Mouse (Mus musculus): ENCODE data around the gene Gm9857.

Gm9857 gene

GRCm38 (mm10) chr3:108940001-108940633 lies at the start of gene Gm9857:
TSS of gene Gm9857 (minus strand) at chr3:108940445.
- peak; percentile 55 for DNase-seq

DNA sequence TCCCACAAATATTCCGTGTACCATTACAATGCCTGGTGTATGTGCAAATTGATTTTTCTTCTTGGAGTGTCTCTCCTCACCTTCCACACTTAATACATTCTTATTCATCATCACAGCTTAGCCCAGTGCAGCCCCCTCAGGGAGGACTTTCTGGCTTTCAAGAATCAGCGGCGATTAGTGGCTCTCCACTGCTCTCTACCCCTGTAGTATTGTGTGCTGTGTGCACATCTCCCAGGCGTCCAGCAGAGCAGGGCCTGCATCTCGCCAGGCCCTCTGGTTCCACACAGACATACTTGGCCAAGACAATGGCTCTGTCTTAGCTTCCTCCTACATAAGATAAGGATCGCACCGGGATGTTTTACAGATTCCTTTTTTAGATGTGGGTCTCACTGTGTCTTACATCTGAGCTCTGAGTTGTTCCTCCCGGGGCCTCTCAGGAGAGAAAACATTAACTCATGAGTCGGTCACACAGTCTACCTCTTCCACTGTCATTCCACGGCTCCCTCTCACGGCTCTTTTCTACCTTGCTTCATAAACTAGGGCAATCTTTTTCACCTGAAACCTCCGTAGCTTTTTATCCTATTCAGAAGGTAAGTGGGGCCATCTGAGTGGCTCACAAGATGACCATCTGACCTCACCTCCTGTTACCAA lies 46.9 kb upstream of the Gm9857 start:
- no peak for DNase-seq

- peak; percentile 11 to 39 for DNase-seq
Observed at GRCm38 (mm10) chr3:108986534-108986933, 46.3 kb upstream of the Gm9857 start.

DNA sequence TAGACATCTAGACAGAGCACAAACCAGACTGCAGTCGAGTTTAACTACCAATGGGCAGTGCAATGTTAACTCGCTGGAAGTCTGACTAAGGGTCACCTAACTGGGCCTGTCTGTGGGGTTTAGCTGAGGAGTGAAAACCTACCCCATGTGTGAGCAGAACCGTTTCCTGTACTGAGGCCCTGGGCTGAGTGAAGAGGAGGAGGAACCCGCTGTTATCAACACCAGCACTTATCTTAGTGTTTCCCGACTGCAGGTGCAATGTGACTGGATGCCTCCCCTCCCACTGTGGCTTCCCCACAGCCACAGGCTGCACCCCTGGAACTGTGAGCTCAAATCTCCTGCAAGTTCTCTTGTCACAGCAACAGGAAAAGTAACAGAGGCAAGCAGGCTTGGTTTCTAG lies 43.7 kb upstream of the Gm9857 start:
- DNase-seq: no peak

- DNase-seq: no peak
Observed at GRCm38 (mm10) chr3:108981946-108982345, 41.7 kb upstream of the Gm9857 start.

DNA sequence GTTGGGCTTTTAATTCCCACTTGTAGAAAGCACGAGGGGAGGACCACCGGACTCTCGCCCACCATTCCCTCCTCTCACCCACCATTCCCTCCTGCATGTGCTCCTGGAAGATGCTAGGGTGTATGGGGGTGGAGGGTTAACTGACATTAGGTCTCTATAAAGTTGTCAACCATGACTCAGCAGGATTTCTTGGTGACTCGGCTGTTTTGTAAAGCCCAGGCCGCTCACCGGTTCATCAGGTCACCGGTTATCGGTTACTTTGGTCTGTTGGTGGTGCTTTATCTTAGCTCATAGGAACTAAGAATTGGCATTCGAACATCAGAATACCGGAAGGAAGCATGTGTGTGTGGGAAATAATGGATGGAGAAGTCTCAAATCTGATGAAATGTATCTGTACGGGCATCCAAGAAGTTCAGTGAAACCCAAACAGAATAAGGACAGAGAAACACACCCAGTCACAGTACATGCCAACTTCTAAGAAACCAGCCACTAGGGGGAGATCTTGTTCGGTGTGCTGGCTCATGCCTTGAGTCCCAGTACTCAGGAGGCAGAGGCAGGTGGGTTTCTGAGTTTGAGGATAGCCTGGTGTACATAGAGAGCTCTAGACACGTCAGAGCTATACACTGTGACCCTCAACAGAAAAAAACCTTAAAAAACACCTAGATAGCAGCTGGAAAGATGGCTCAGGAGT lies 37.2 kb upstream of the Gm9857 start:
- DNase-seq: no peak

DNA sequence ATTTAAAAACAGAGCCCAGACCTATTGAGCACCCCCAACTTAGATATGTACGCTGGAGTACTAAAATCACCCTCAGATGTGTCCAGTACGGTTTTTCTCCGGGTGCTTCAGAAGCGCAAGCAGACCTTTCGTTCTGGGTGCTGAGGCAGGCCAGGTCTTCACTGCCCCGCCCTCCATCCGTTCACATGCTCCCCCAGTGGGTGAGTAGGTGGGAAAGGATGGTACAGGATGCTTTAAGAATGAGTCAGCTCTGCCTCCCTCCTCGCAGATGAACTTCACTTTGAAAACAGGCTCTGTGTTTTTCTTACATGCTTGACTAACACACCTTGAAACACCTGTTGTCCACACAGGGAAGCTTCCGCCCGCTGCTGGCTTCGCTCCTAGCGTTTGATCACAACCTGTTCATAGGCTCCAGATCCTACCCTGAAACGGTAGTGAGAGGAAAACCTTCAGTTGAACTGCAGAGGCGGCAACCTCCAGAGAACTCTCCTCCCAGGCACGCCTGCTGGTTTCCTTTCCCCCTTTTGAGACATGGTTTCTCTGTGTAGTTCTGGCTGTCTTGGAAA lies 34.8 kb upstream of the Gm9857 start:
- no peak for DNase-seq

- no peak for DNase-seq
Observed at GRCm38 (mm10) chr3:108973980-108974660, 33.9 kb upstream of the Gm9857 start.

GRCm38 (mm10) chr3:108966051-108966450 lies 25.8 kb upstream of the Gm9857 start:
- DNase-seq: no peak

DNA sequence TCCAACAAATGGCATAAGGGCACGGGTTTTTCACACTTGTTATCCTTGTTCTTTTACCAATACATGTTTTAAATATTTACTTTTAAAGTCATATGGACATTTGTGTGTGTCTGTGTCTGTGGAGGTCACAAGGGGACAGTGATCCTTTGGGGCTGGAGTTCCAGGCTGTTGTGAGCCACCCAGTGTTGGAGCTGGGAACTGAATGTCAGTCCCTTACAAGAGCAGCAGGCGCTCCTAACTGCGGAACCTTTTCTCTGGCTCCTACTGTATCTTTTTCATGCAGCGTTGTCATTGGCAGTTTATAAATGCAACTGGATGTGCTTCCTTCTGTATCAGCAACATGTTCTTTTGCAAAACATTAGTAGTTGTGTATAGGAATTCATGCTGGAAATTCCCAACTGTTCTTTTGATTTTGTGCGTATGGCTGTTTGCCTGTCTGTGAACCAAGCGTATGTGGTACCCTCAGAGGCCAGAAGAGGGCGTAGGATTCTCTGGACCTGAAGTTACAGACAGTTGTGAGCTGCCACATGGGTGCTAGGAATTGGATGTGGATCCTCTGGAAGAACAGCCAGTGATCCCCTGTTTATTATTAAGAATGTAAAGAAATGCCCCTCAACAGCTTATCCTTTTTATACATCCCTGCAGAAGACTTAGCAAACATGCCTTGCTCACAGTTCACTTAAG lies 24.3 kb upstream of the Gm9857 start:
- peak; percentile 36 to 56 for DNase-seq

DNA sequence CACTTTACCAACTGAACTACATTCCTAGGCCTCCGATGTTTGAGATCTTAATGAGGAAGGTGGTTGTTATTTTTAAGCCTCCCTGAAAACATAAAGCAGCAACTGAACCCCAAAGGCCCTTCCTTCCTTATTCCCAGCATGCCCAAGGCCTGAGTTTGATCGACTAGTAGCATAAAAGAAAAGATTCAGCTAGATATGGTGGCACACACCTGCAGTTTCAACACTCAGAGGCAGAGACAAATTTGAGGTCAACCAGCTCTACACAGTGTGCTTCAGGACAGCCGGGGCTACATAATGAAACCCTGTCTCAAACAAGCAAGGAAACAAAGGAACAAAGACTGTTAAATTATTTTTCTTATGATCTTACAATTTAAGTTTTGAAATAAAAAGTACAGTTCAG lies 23.5 kb upstream of the Gm9857 start:
- DNase-seq: no peak

GRCm38 (mm10) chr3:108963278-108963677 lies 23.0 kb upstream of the Gm9857 start:
- DNase-seq: no peak

DNA sequence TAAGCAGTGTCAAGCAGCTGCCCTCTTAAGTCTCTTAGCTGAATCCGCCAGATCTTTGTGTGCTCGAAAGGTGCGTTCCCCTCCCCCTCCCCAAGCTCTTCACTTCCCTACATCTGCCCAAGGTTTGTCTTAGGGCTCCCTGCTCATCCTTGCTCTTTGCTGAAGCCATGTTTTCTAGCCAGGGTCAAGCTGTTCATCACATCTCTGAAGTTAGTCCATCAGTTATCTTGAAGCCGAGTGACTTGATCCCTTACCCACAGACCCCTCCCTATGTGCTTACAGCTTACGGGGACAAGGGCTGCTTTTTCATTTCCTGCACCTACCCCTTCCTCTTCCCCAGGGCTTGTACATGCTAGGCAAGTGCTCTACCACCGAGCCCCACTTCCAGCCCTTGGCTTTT lies 21.4 kb upstream of the Gm9857 start:
- peak in 1 of 2 experiments; percentile 15 for DNase-seq

DNA sequence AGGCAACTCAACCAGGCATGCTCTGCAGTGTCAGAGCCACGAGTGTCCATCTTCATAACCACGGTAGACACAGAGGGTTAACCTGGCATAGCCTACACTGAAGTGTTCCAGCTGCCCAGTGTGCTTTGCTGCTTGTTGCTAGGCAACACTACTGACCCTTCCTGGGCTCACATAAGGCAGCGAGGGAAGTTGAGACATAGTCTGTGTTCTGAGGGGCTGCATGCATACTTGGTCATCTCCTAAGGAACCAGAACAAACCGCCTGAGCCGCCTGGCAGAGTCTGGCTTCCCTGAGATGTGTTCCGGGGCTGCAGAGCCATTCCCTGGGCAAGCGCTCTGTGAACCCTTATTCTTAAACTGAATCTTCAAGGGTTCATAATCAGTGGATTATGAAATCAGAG lies 21.0 kb upstream of the Gm9857 start:
- DNase-seq: peak; percentile 53 to 62

GRCm38 (mm10) chr3:108959680-108960295 lies 19.5 kb upstream of the Gm9857 start:
- DNase-seq: peak; percentile 27 to 34

DNA sequence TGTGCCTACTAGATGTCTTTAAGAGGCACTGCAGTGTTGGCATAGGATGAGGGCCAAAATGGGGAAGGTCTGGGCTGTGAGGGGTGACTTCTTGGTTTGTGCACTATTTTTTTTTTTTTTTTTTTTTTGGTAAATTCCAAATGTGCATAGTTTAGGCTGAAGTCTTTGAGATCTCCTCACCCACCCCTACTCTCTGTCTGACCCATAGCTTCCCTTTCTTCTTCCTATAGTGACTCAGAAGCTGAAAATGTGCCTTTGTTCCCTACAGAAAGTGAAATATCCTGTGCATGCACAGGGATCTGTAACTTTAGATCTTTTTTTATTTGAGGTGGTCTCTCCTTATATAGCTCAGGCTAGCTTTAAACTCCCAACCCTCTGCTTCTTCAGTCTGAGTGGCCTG lies 17.7 kb upstream of the Gm9857 start:
- no peak for DNase-seq

DNA sequence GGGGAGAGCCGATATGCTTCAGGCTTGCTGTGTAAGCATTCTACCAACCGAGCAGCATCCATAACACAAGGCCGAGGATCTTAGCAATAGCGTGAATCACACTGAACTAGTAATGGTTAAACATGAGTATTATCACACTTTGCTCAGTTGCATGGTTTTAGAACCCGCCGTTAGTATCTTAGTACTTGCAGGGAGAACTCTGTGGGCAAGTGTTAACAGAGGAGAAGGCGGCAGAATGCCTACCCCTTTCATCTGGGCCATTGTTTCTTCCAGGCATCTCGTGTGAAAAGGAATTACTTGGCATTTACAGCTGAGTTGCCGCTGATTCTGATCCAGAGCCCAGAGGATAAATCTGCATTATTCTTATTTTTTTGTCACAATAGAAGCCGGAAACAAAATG lies 751 bp upstream of the Gm9857 start:
- no peak for DNase-seq

- DNase-seq: no peak
Observed at GRCm38 (mm10) chr3:108939573-108939972, 672 bp downstream of the Gm9857 start, which contains the start of gene Henmt1. TSS of gene Henmt1 (plus strand) at chr3:108939873.

DNA sequence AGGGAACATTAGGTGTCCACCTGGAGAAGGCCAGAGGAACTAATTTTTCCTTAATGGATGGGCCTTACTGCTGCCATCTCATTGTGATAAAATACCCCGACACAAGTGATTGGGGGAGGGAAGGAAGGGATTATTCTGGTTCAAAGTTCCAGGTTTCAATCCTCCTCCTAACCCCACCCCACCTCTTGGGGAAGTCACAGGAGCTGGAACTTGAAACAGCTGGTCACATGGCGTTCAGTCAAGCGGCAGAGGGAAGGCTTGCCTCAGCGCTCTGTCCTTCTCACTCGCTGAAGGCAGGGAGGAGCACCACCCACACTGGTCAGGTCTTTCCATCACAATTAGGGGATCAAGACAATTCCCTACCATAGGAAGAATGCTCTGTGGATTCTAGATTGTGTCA lies 1.6 kb downstream of the Gm9857 start:
- no peak for DNase-seq

DNA sequence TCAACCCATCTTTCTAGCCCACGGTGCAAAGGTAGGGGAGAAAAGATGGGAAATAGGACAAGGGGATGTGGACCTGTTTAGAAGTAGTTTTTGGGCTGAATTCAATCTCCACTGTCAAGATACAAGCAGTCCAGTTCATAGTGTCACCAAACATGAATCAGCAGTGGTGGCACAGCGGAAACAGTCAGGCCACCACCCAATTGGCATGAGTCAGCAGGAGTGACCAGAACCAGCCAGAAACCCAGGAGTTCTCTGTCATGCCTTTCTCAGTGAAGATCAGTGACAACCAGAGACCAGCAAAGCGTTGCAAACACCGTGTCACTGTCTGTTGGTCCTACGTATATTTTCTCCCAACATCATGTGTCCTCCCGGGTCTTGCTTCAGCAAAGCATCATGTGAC lies 6.7 kb downstream of the Gm9857 start:
- DNase-seq: no peak

DNA sequence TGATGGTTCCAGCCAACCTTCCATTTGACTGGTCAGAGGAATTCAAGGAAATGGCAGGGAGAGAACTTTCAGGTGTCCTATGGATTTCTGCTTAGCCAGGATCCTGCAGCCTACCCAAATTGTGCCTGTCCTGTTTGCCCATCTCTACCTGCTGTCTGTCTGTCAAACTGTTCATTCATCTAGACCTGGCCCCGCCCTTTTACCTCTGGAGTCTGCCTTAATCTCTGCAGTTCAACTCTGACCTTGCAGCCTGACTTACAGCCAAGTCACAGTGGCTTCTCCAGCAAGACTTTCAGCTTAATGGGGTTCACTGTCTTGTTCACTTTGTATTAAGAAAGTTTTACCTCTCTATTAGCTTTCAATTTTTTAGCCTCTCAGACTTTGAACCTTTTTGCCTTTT lies 13.9 kb downstream of the Gm9857 start:
- DNase-seq: no peak

DNA sequence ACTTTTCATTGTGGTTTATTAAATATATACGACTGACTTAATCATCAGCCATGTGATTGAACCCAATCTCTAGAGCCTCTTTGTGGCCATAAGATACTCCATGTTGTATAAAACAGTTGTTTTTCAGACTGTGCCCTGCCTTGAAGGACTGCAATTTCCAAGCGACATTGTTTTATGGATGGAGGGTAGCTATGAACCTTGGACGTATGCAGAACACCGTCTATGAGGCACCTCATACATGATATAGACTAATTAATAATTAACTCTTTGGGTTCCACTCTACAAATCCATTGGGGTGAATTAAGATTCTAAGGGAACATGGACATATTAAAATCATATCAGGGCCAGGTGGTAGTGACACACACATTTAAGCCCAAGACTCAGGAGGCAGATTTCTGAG lies 14.6 kb downstream of the Gm9857 start:
- DNase-seq: no peak
